15 mouse cellular contexts compared by ENCODE assay signal in the genomic region with DNA sequence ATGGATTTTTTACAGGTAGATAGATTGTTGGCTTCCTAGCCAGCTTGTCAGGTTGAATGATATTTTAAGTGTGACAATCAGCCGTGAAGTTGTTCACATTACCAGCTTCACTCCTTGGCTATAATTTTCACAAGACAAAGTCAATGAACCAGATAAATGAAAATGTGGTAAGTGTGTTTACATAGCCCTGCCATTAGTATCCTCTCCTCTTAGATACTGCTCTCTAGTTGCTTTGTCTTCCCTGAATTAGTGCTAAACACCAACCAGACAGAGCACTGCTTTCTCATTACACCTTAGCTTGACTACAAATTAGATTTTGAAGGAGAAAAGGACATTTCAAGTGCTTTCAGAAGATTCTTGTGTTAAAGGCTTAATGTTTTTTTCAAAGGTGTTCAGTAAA.
"Had no signal": no experiment of that assay in that cellular context is flagged by ENCODE, and none has a peak within 500 bp of the region (broad histone marks: within the 10 kb centered on the region; RNA-seq: fewer than 3 reads in every experiment).

No protein-coding gene starts in this region.

- H3K27me3 ChIP-seq: liver, embryonic 13.5 days; midbrain, embryonic 12.5 days; midbrain, embryonic 15.5 days; neural tube, embryonic 15.5 days had no signal

- DNase-seq: kidney, adult 8-10 months; kidney, postnatal 25 days; layer of hippocampus, postnatal 36 days; liver, embryonic 13.5 days; lung, adult 2 months; lung, postnatal 14 days; lung, postnatal 4 days; thymus, adult 18-20 months; thymus, postnatal 36 days had no signal

- H3K9ac ChIP-seq: liver, embryonic 13.5 days; midbrain, embryonic 12.5 days; midbrain, embryonic 15.5 days; neural tube, embryonic 15.5 days had no signal

- H3K4me1 ChIP-seq: liver, embryonic 13.5 days; midbrain, embryonic 12.5 days; midbrain, embryonic 15.5 days; neural tube, embryonic 15.5 days had no signal

- H3K9me3 ChIP-seq: liver, embryonic 13.5 days; midbrain, embryonic 12.5 days; midbrain, embryonic 15.5 days; neural tube, embryonic 15.5 days had no signal

- ATAC-seq: intestine, embryonic 16.5 days; midbrain, embryonic 15.5 days had no signal

- H3K36me3 ChIP-seq: liver, embryonic 13.5 days; midbrain, embryonic 12.5 days; midbrain, embryonic 15.5 days; neural tube, embryonic 15.5 days had no signal

- H3K27ac ChIP-seq: left cerebral cortex, adult 2 months; liver, embryonic 13.5 days; midbrain, embryonic 12.5 days; midbrain, embryonic 15.5 days; neural tube, embryonic 15.5 days had no signal

- H3K4me3 ChIP-seq: left cerebral cortex, adult 2 months; liver, embryonic 13.5 days; midbrain, embryonic 12.5 days; midbrain, embryonic 15.5 days; myocyte; neural tube, embryonic 15.5 days had no signal

- H3K4me2 ChIP-seq: liver, embryonic 13.5 days; midbrain, embryonic 12.5 days; midbrain, embryonic 15.5 days; neural tube, embryonic 15.5 days had no signal
